Mouse (Mus musculus) neural tube, embryonic 15.5 days (tissue): Measurements from ENCODE around the gene Gm21969. TPM values are rescaled to one million over a fixed set of nuclear protein-coding genes. Genes with fewer than 3 reads are reported as not detected.

Experiments
- ATAC-seq: fragments of 200-750 bp; cut with Nextera tagmentation; 2 replicates; pipeline ENCODE4 v1.8.0; 2017; ENCODE audit warnings: mild to moderate bottlenecking, moderate TSS enrichment, moderate library complexity; ENCODE audit not compliant: low FRiP score
- H3K27ac ChIP-seq: fragments of 300-500 bp; sonication (generic); replicated peaks from 2 replicates; pipeline ENCODE4 v1.5.1; 2015; ENCODE audit warnings: mild to moderate bottlenecking, inconsistent platforms
- H3K27me3 ChIP-seq: fragments of 300-500 bp; sonication (generic); replicated peaks from 2 replicates; pipeline ENCODE4 v1.6.1; 2015; ENCODE audit warnings: inconsistent platforms
- H3K36me3 ChIP-seq: fragments of 300-500 bp; sonication (generic); 2 replicates; pipeline ENCODE4 v1.6.1; 2015; ENCODE audit warnings: inconsistent platforms
- H3K4me1 ChIP-seq: fragments of 300-500 bp; sonication (generic); 2 replicates; pipeline ENCODE4 v1.6.1; 2015; ENCODE audit warnings: inconsistent platforms
- H3K4me2 ChIP-seq: fragments of 300-500 bp; sonication (generic); 2 replicates; pipeline ENCODE4 v1.6.1; 2015; ENCODE audit warnings: inconsistent platforms, mild to moderate bottlenecking, moderate library complexity
- H3K4me3 ChIP-seq: fragments of 300-500 bp; sonication (generic); replicated peaks from 2 replicates; pipeline ENCODE4 v1.5.1; 2015; ENCODE audit warnings: mild to moderate bottlenecking, inconsistent platforms
- H3K9ac ChIP-seq: fragments of 300-500 bp; sonication (generic); replicated peaks from 2 replicates; pipeline ENCODE4 v1.6.1; 2015; ENCODE audit warnings: mild to moderate bottlenecking, inconsistent platforms
- H3K9me3 ChIP-seq: fragments of 300-500 bp; sonication (generic); replicated peaks from 2 replicates; pipeline ENCODE4 v1.6.1; 2016; ENCODE audit warnings: inconsistent platforms
- WGBS: fragments of 180-500 bp; shearing (Covaris S2); methylation state at CpG from one replicate; pipeline ENCODE4 v1.1.7; 2015; ENCODE audit warnings: mixed read lengths; 5-methylcytosine and 5-hydroxymethylcytosine counted together
- polyA plus RNA-seq: library from polyadenylated mRNA; unstranded; fragments of >200 nt; fragmentation: Nextera tagmentation; extraction: Ambion mirVana; gene quantifications from 2 replicates; pipeline ENCODE4 v1.2.1, GENCODE M21; 2015

The Gm21969 gene
- polyA plus RNA-seq, 1 experiment from 2014 or later: not detected

- ATAC-seq: no peak
- Histone ChIP-seq H3K4me2 (peak overlapping the region; percentile 65), H3K27ac (no peak overlapping the region), H3K4me1 (peaks cover 71% of the 10 kb centered on the region), H3K27me3 (no peaks in the 10 kb centered on the region), H3K36me3 (no peaks in the 10 kb centered on the region), H3K9ac (peak overlapping the region; percentile 98), H3K9me3 (no peaks in the 10 kb centered on the region), H3K4me3 (peak overlapping the region; percentile 71)
- 73% methylated on average over 7 of the region's 7 CpGs for WGBS
These were observed 26.0 kb upstream of the Gm21969 start for GRCm38 (mm10) chr4:139577006-139577405.

- peak overlapping the region; percentile 65 for H3K4me2 ChIP-seq
- H3K4me3 ChIP-seq: peak overlapping the region; percentile 11; the same call in 1 of the 2 replicates
- H3K27me3 ChIP-seq: no peaks in the 10 kb centered on the region
- no peak overlapping the region for H3K9ac ChIP-seq
- H3K36me3 ChIP-seq: no peaks in the 10 kb centered on the region
- H3K9me3 ChIP-seq: no peaks in the 10 kb centered on the region
- peaks cover 83% of the 10 kb centered on the region for H3K4me1 ChIP-seq
- no peak for ATAC-seq
- WGBS: 86% methylated on average over 8 of the region's 8 CpGs
- peak overlapping the region; percentile 29 for H3K27ac ChIP-seq
These were observed 24.6 kb upstream of the Gm21969 start for GRCm38 (mm10) chr4:139578389-139578788.

- WGBS: 53% methylated on average over 10 of the region's 10 CpGs
- Histone ChIP-seq H3K9me3 (no peaks in the 10 kb centered on the region), H3K27ac (peak overlapping the region; percentile 78; the same call in 1 of the 2 replicates), H3K4me2 (peak overlapping the region; percentile 65), H3K27me3 (no peaks in the 10 kb centered on the region), H3K36me3 (no peaks in the 10 kb centered on the region), H3K9ac (no peak overlapping the region), H3K4me3 (no peak overlapping the region), H3K4me1 (peaks cover 84% of the 10 kb centered on the region)
- ATAC-seq: no peak
These were observed 24.0 kb upstream of the Gm21969 start for GRCm38 (mm10) chr4:139579003-139579402.

GRCm38 (mm10) chr4:139579466-139579865, 23.5 kb upstream of the Gm21969 start:
- H3K36me3 ChIP-seq: no peaks in the 10 kb centered on the region
- peak overlapping the region; percentile 65 for H3K4me2 ChIP-seq
- no peak overlapping the region for H3K9ac ChIP-seq
- no peaks in the 10 kb centered on the region for H3K9me3 ChIP-seq
- WGBS: 22% methylated on average over 6 of the region's 6 CpGs
- no peaks in the 10 kb centered on the region for H3K27me3 ChIP-seq
- no peak overlapping the region for H3K4me3 ChIP-seq
- no peak for ATAC-seq
- peaks cover 85% of the 10 kb centered on the region for H3K4me1 ChIP-seq
- peak overlapping the region; percentile 78 for H3K27ac ChIP-seq

- 1% methylated on average over 14 of the region's 15 CpGs for WGBS
- Histone ChIP-seq H3K4me3 (peak overlapping the region; percentile 21; the same call in 1 of the 2 replicates), H3K36me3 (no peaks in the 10 kb centered on the region), H3K4me2 (peak overlapping the region; percentile 65), H3K27me3 (no peaks in the 10 kb centered on the region), H3K9ac (peak overlapping the region; percentile 40), H3K4me1 (peaks cover 95% of the 10 kb centered on the region), H3K27ac (peak overlapping the region; percentile 78), H3K9me3 (no peaks in the 10 kb centered on the region)
- peak; percentile 67 for ATAC-seq
These were observed 22.2 kb upstream of the Gm21969 start for GRCm38 (mm10) chr4:139580663-139581336.

- H3K4me3 ChIP-seq: peak overlapping the region; percentile 21; the same call in 1 of the 2 replicates
- WGBS: 14% methylated on average over 6 of the region's 6 CpGs
- no peaks in the 10 kb centered on the region for H3K36me3 ChIP-seq
- no peak for ATAC-seq
- H3K27ac ChIP-seq: peak overlapping the region; percentile 78
- peak overlapping the region; percentile 65 for H3K4me2 ChIP-seq
- H3K9ac ChIP-seq: peak overlapping the region; percentile 40; the same call in 1 of the 2 replicates
- H3K4me1 ChIP-seq: peaks cover 94% of the 10 kb centered on the region
- H3K9me3 ChIP-seq: no peaks in the 10 kb centered on the region
- no peaks in the 10 kb centered on the region for H3K27me3 ChIP-seq
These were observed 21.4 kb upstream of the Gm21969 start for GRCm38 (mm10) chr4:139581427-139582051.

GRCm38 (mm10) chr4:139582346-139582745, 20.6 kb upstream of the Gm21969 start:
- no peak overlapping the region for H3K9ac ChIP-seq
- H3K4me3 ChIP-seq: no peak overlapping the region
- ATAC-seq: no peak
- 80% methylated on average over 6 of the region's 6 CpGs for WGBS
- H3K27ac ChIP-seq: peak overlapping the region; percentile 78
- no peak overlapping the region for H3K4me2 ChIP-seq
- H3K27me3 ChIP-seq: no peaks in the 10 kb centered on the region
- no peaks in the 10 kb centered on the region for H3K9me3 ChIP-seq
- H3K4me1 ChIP-seq: peaks cover 92% of the 10 kb centered on the region
- no peaks in the 10 kb centered on the region for H3K36me3 ChIP-seq

GRCm38 (mm10) chr4:139582903-139583302, 20.1 kb upstream of the Gm21969 start:
- no peak for ATAC-seq
- Histone ChIP-seq H3K27me3 (no peaks in the 10 kb centered on the region), H3K4me2 (no peak overlapping the region), H3K27ac (peak overlapping the region; percentile 78; the same call in 1 of the 2 replicates), H3K4me1 (peaks cover 86% of the 10 kb centered on the region), H3K36me3 (no peaks in the 10 kb centered on the region), H3K9me3 (no peaks in the 10 kb centered on the region), H3K4me3 (no peak overlapping the region), H3K9ac (no peak overlapping the region)
- WGBS: 38% methylated on average over 3 of the region's 3 CpGs

- 0 out of 2 replicates have a peak overlapping the region, but pooled peaks have one; percentile 24 for H3K27ac ChIP-seq
- H3K9ac ChIP-seq: no peak overlapping the region
- no peaks in the 10 kb centered on the region for H3K36me3 ChIP-seq
- H3K27me3 ChIP-seq: no peaks in the 10 kb centered on the region
- ATAC-seq: no peak
- H3K4me3 ChIP-seq: no peak overlapping the region
- H3K4me2 ChIP-seq: no peak overlapping the region
- H3K9me3 ChIP-seq: no peaks in the 10 kb centered on the region
- peaks cover 78% of the 10 kb centered on the region for H3K4me1 ChIP-seq
- 76% methylated on average over 11 of the region's 11 CpGs for WGBS
These were observed 19.2 kb upstream of the Gm21969 start for GRCm38 (mm10) chr4:139583629-139584245.

- Histone ChIP-seq H3K9me3 (no peaks in the 10 kb centered on the region), H3K4me3 (no peak overlapping the region), H3K27me3 (no peaks in the 10 kb centered on the region), H3K4me2 (no peak overlapping the region), H3K36me3 (no peaks in the 10 kb centered on the region), H3K27ac (peak overlapping the region; percentile 64), H3K4me1 (peaks cover 73% of the 10 kb centered on the region), H3K9ac (no peak overlapping the region)
- ATAC-seq: no peak
- WGBS: 70% methylated on average over 11 of the region's 11 CpGs
These were observed 18.3 kb upstream of the Gm21969 start for GRCm38 (mm10) chr4:139584704-139585103.

- H3K9ac ChIP-seq: no peak overlapping the region
- no peak overlapping the region for H3K4me3 ChIP-seq
- H3K4me1 ChIP-seq: peaks cover 73% of the 10 kb centered on the region
- no peaks in the 10 kb centered on the region for H3K36me3 ChIP-seq
- no peaks in the 10 kb centered on the region for H3K27me3 ChIP-seq
- H3K9me3 ChIP-seq: no peaks in the 10 kb centered on the region
- no peak for ATAC-seq
- no peak overlapping the region for H3K27ac ChIP-seq
- WGBS: 93% methylated on average over 7 of the region's 7 CpGs
- H3K4me2 ChIP-seq: no peak overlapping the region
These were observed 17.3 kb upstream of the Gm21969 start for GRCm38 (mm10) chr4:139585713-139586112.
